Mouse (Mus musculus): ENCODE measurements around the gene 4930455H04Rik.

GRCm38 (mm10) chr3:116966225-116966624 is 1.8 kb upstream of the 4930455H04Rik start:
- peak; percentile 71 for TF ChIP-seq CTCF (IDR thresholded peaks at IDR 0.05)
- no peak for TF ChIP-seq EP300 (IDR thresholded peaks at IDR 0.05)
